Mouse (Mus musculus) c-Kit-positive CD71-positive TER-119-negative erythroid progenitor cells, embryonic 14.5 days (primary cell): Measurements from ENCODE around the gene Myadm.

ENCODE experiments used
- DNase-seq: peaks from one replicate; pipeline ENCODE4 v3.0.0-alpha.2; 2013; ENCODE audit warnings: low read depth

The Myadm gene

GRCm38 (mm10) chr7:3317704-3318103 lies 28.8 kb downstream of the Myadm start:
- no peak for DNase-seq

- DNase-seq: no peak
These were observed 32.0 kb downstream of the Myadm start for GRCm38 (mm10) chr7:3320856-3321255.

GRCm38 (mm10) chr7:3323826-3324225 lies 34.9 kb downstream of the Myadm start:
- no peak for DNase-seq

- no peak for DNase-seq
These were observed 39.1 kb downstream of the Myadm start for GRCm38 (mm10) chr7:3327961-3328360.

GRCm38 (mm10) chr7:3329776-3330546 lies 41.1 kb downstream of the Myadm start:
- DNase-seq: peak; percentile 21

GRCm38 (mm10) chr7:3331171-3331570 lies 42.3 kb downstream of the Myadm start:
- no peak for DNase-seq

- DNase-seq: no peak
These were observed 42.8 kb downstream of the Myadm start for GRCm38 (mm10) chr7:3331581-3332223.

GRCm38 (mm10) chr7:3332224-3332615 lies 43.3 kb downstream of the Myadm start:
- DNase-seq: no peak

- no peak for DNase-seq
These were observed 44.0 kb downstream of the Myadm start, which contains the start of gene Cacng7 for GRCm38 (mm10) chr7:3332619-3333521. TSS of gene Cacng7 (plus strand) at chr7:3332955.

- DNase-seq: no peak
These were observed 44.7 kb downstream of the Myadm start for GRCm38 (mm10) chr7:3333542-3333941.

GRCm38 (mm10) chr7:3336412-3336811 lies 47.5 kb downstream of the Myadm start:
- no peak for DNase-seq

GRCm38 (mm10) chr7:3338286-3338935 lies 49.5 kb downstream of the Myadm start:
- DNase-seq: no peak

GRCm38 (mm10) chr7:3339010-3339409 lies 50.1 kb downstream of the Myadm start:
- DNase-seq: no peak

GRCm38 (mm10) chr7:3343861-3344260 lies 55.0 kb downstream of the Myadm start:
- no peak for DNase-seq

GRCm38 (mm10) chr7:3345301-3345700 lies 56.4 kb downstream of the Myadm start:
- no peak for DNase-seq

- DNase-seq: no peak
These were observed 58.7 kb downstream of the Myadm start for GRCm38 (mm10) chr7:3347366-3348287.

GRCm38 (mm10) chr7:3348326-3348725 lies 59.4 kb downstream of the Myadm start:
- no peak for DNase-seq

GRCm38 (mm10) chr7:3349775-3350174 lies 60.9 kb downstream of the Myadm start:
- no peak for DNase-seq
